In the genomic region with DNA sequence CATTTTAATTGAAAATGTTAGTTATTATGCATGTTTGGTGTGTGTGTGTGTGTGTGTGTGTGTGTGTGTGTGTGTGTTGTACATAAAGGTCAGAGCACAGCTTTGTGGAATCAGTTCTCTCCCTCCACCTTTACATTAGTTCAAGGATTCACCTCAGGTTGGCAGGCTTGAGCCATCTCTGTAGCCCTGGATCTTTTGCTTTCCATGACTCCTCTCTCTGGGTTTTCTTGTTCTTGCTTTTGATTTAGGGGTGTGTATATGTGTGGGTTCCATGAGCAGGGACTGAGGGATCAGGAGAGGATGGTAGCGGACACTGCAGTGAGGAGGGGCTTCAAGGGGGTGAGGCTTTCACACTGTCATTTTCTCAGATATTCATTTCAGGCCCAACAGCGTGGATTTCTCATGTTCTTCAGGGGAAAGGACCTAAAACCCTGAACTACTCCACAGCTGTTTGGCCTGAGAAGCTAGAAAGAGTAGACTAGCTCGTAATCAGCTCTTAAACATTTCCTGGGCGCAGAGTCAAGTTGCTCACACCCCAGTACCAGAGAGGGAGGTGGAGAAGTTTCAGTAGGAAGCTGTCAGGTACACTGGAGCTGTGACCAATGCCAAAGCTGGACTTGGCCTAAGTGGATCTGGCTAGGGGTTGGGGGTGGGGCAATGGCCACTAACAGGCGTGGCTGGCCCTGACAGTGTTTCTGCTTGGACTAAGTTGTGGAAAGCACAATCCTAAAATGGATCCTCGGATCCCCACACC, we compare ENCODE assay signal across 12 mouse cellular contexts. TPM values are rescaled to one million over a fixed set of nuclear protein-coding genes. Genes with fewer than 3 reads are reported as not detected.
DNase-seq lines count a peak whose midpoint lies in the region; ATAC-seq and TF ChIP-seq lines count a peak whose summit lies in the region.
"Had no signal": no experiment of that assay in that cellular context is flagged by ENCODE, and none has a peak within 500 bp of the region (broad histone marks: within the 10 kb centered on the region; RNA-seq: fewer than 3 reads in every experiment).

No protein-coding gene starts in this region.

- H3K79me2 ChIP-seq in CH12.LX (replicated peaks; ENCODE audit: control insufficient read depth, extremely low read depth, insufficient read depth, poor library complexity, severe bottlenecking), result no peaks in the 10 kb centered on the region

- dilution Hi-C loops in CH12.LX (cut with MboI; ENCODE audit: extremely low pct_ligation_motif_present, extremely low pct_unique_long_range_greater_than_20kb, low sequenced_read_pairs), result no loop called here

- no peak for TF ChIP-seq EP300 in CH12.LX (IDR thresholded peaks at IDR 0.05; ENCODE audit: low read length)

- in situ Hi-C loops in CH12.LX (cut with MboI; ENCODE audit: low pct_ligation_motif_present, low pct_unique_long_range_greater_than_20kb, low sequenced_read_pairs), result no loop called here

- H3K27me3 ChIP-seq in intestine, postnatal 0 days (replicated peaks; ENCODE audit: control insufficient read depth, insufficient read depth, low read length), result peaks cover 3% of the 10 kb centered on the region; the same call in 1 of the 2 replicates
- 0 out of 2 replicates have a peak, but pooled peaks cover 2% of the 10 kb centered on the region for H3K27me3 ChIP-seq in intestine, embryonic 15.5 days (replicated peaks)
- H3K27me3 ChIP-seq in CH12.LX (replicated peaks), result peaks cover 55% of the 10 kb centered on the region
- peaks cover 14% of the 10 kb centered on the region; the same call in 1 of the 2 replicates for H3K27me3 ChIP-seq in forebrain, embryonic 12.5 days
- H3K27me3 ChIP-seq in midbrain, embryonic 13.5 days, result no peaks in the 10 kb centered on the region; the same call in 1 of the 2 replicates

- H3K36me3 ChIP-seq in intestine, postnatal 0 days (ENCODE audit: control insufficient read depth, insufficient read depth), result no peaks in the 10 kb centered on the region
- no peaks in the 10 kb centered on the region for H3K36me3 ChIP-seq in intestine, embryonic 15.5 days
- no peaks in the 10 kb centered on the region for H3K36me3 ChIP-seq in CH12.LX (replicated peaks in 1 of 2; ENCODE audit: control insufficient read depth in 1 of 2, insufficient read depth in 1 of 2, low read length in 1 of 2)
- H3K36me3 ChIP-seq in forebrain, embryonic 12.5 days (replicated peaks), result no peaks in the 10 kb centered on the region
- H3K36me3 ChIP-seq in midbrain, embryonic 13.5 days, result no peaks in the 10 kb centered on the region

- WGBS in intestine, postnatal 0 days, result 65% methylated on average over 6 of the region's 6 CpGs
- 74% methylated on average over 6 of the region's 6 CpGs for WGBS in intestine, embryonic 15.5 days
- 83% methylated on average over 6 of the region's 6 CpGs for WGBS in forebrain, embryonic 12.5 days
- 80% methylated on average over 6 of the region's 6 CpGs for WGBS in midbrain, embryonic 13.5 days

- H3K9me3 ChIP-seq in intestine, postnatal 0 days (ENCODE audit: control insufficient read depth), result no peaks in the 10 kb centered on the region
- no peaks in the 10 kb centered on the region for H3K9me3 ChIP-seq in intestine, embryonic 15.5 days
- H3K9me3 ChIP-seq in CH12.LX (replicated peaks; ENCODE audit: low read length), result no peaks in the 10 kb centered on the region
- no peaks in the 10 kb centered on the region for H3K9me3 ChIP-seq in forebrain, embryonic 12.5 days
- no peaks in the 10 kb centered on the region for H3K9me3 ChIP-seq in midbrain, embryonic 13.5 days

- H3K9ac ChIP-seq in intestine, postnatal 0 days (ENCODE audit: low read depth, low read length), result no peak overlapping the region
- no peak overlapping the region for H3K9ac ChIP-seq in intestine, embryonic 15.5 days
- H3K9ac ChIP-seq in CH12.LX (ENCODE audit: insufficient read depth, low read depth), result no peak overlapping the region
- H3K9ac ChIP-seq in forebrain, embryonic 12.5 days, result no peak overlapping the region
- no peak overlapping the region for H3K9ac ChIP-seq in midbrain, embryonic 13.5 days (replicated peaks)

- no peak for TF ChIP-seq POLR2A in CH12.LX (IDR thresholded peaks at IDR 0.05; ENCODE audit: low read depth, low read length)

- peak; percentile 50 for TF ChIP-seq CTCF in intestine, postnatal 0 days (IDR thresholded peaks at IDR 0.05; ENCODE audit: low read depth)
- TF ChIP-seq CTCF in CH12.LX (conservative IDR thresholded peaks at IDR 0.05 in 1 of 2, IDR thresholded peaks at IDR 0.05 in 1 of 2; ENCODE audit: low read depth in 2 of 2, low read length in 2 of 2), result no peak

- TF ChIP-seq RAD21 in CH12.LX (IDR thresholded peaks at IDR 0.05; ENCODE audit: low read depth, low read length), result peak; percentile 12; the same call in 1 of the 2 replicates

- H3K4me3 ChIP-seq in intestine, postnatal 0 days (ENCODE audit: low read depth, low read length), result no peak overlapping the region
- H3K4me3 ChIP-seq in intestine, embryonic 15.5 days (replicated peaks), result no peak overlapping the region
- H3K4me3 ChIP-seq in CH12.LX (replicated peaks in 1 of 3; ENCODE audit: low read depth in 2 of 3, low read length in 2 of 3, poor library complexity in 1 of 3), result no peak overlapping the region
- H3K4me3 ChIP-seq in forebrain, embryonic 12.5 days (replicated peaks), result no peak overlapping the region
- H3K4me3 ChIP-seq in midbrain, embryonic 13.5 days (replicated peaks), result no peak overlapping the region

- H3K4me2 ChIP-seq in intestine, postnatal 0 days (replicated peaks; ENCODE audit: low read depth), result no peak overlapping the region
- H3K4me2 ChIP-seq in intestine, embryonic 15.5 days (replicated peaks), result no peak overlapping the region
- no peak overlapping the region for H3K4me2 ChIP-seq in CH12.LX (ENCODE audit: insufficient read depth, low read depth, poor library complexity, severe bottlenecking)
- no peak overlapping the region for H3K4me2 ChIP-seq in forebrain, embryonic 12.5 days
- no peak overlapping the region for H3K4me2 ChIP-seq in midbrain, embryonic 13.5 days (replicated peaks)

- intact Hi-C loops in heart, postnatal 25 days (cut with DNase I), result no loop called here

- ATAC-seq in intestine, postnatal 0 days, result no peak
- no peak for ATAC-seq in intestine, embryonic 15.5 days
- peak; percentile 57 for ATAC-seq in forebrain, embryonic 12.5 days (ENCODE audit: low FRiP score)
- ATAC-seq in midbrain, embryonic 13.5 days, result peak; percentile 22; the same call in 1 of the 2 replicates

- H3K4me1 ChIP-seq in intestine, postnatal 0 days (replicated peaks; ENCODE audit: control insufficient read depth, insufficient read depth, low read length), result no peaks in the 10 kb centered on the region
- H3K4me1 ChIP-seq in intestine, embryonic 15.5 days (replicated peaks), result 0 out of 2 replicates have a peak, but pooled peaks cover 5% of the 10 kb centered on the region
- no peaks in the 10 kb centered on the region; a peak in 1 of 4 replicates for H3K4me1 ChIP-seq in CH12.LX (ENCODE audit: control insufficient read depth in 1 of 2, insufficient read depth in 2 of 2)
- peaks cover 66% of the 10 kb centered on the region for H3K4me1 ChIP-seq in forebrain, embryonic 12.5 days
- H3K4me1 ChIP-seq in midbrain, embryonic 13.5 days (replicated peaks), result peaks cover 70% of the 10 kb centered on the region

- H3K27ac ChIP-seq in intestine, postnatal 0 days (ENCODE audit: low read depth, low read length), result no peak overlapping the region
- H3K27ac ChIP-seq in intestine, embryonic 15.5 days, result no peak overlapping the region
- H3K27ac ChIP-seq in CH12.LX (ENCODE audit: insufficient read depth, low read depth), result no peak overlapping the region
- H3K27ac ChIP-seq in forebrain, embryonic 12.5 days, result peak overlapping the region; percentile 93
- peak overlapping the region; percentile 89 for H3K27ac ChIP-seq in midbrain, embryonic 13.5 days

- no peak for DNase-seq in CH12.LX (ENCODE audit: extremely low read depth)
- DNase-seq in heart, postnatal 25 days (ENCODE audit: low spot score), result no peak
- DNase-seq in retina, embryonic 14.5 days (ENCODE audit: low spot score), result no peak
- no peak for DNase-seq in thymus, postnatal 25 days
- DNase-seq: heart, adult 11 months; liver had no signal

TF ChIP-seq in CH12.LX, 34 proteins besides CTCF, POLR2A, EP300 and RAD21 (continues in another document):
- TF ChIP-seq POLR2AphosphoS2 (IDR thresholded peaks at IDR 0.05; ENCODE audit: low read depth, low read length) (no peak), PAX5 (IDR thresholded peaks at IDR 0.05; ENCODE audit: low read length) (no peak), USF1 (IDR thresholded peaks at IDR 0.05; ENCODE audit: low read depth, low read length) (no peak), NELFE (IDR thresholded peaks at IDR 0.05; ENCODE audit: low read depth, low read length) (no peak)

RNA-seq across cellular contexts. Expression of a gene that starts 2.6 kb away (rescaled TPM):
- 0.48 and 0.71 TPM in 2 replicates for polyA plus RNA-seq in intestine, postnatal 0 days (2015; fragmentation: Nextera tagmentation; extraction: Ambion mirVana)
- polyA plus RNA-seq in intestine, embryonic 15.5 days (2015; fragmentation: Nextera tagmentation; extraction: Ambion mirVana), result 4.5 and 4.6 TPM in 2 replicates
- total RNA-seq in CH12.LX (2012; rRNA removed) (0.08 TPM in 1 of 2 replicates, not detected in the other), CH12.LX (2014; rRNA removed) (0.08 TPM in 1 of 2 replicates, not detected in the other)
- polyA plus RNA-seq in CH12.LX (2012; ENCODE audit: insufficient read length, low read depth), result 0.08 and 0.09 TPM in 2 replicates
- 10.7 and 11.6 TPM in 2 replicates for polyA plus RNA-seq in forebrain, embryonic 12.5 days (2016; fragmentation: Nextera tagmentation; extraction: Ambion mirVana)
- polyA plus RNA-seq in midbrain, embryonic 13.5 days (2015; fragmentation: Nextera tagmentation; extraction: Ambion mirVana), result 8.1 and 9.9 TPM in 2 replicates
- 1 to 10 TPM in 1 of 2 experiments, under 1 TPM in 1; 0.23 to 1.0 TPM for total RNA-seq in heart, postnatal 25 days (2021)
- total RNA-seq: common myeloid progenitor, adult 5-6 weeks; megakaryocyte progenitor cell, adult 5-6 weeks had no signal

RNA-seq across cellular contexts. Expression of a gene that starts 52.5 kb away (rescaled TPM):
- polyA plus RNA-seq in intestine, postnatal 0 days (2015; fragmentation: Nextera tagmentation; extraction: Ambion mirVana), result 0.14 and 0.16 TPM in 2 replicates
- 0.09 TPM in 1 of 2 replicates, not detected in the other for polyA plus RNA-seq in intestine, embryonic 15.5 days (2015; fragmentation: Nextera tagmentation; extraction: Ambion mirVana)
- not detected in 2 replicates for total RNA-seq in CH12.LX (2012; rRNA removed)
- 0.21 TPM in 1 of 2 replicates, not detected in the other for total RNA-seq in CH12.LX (2014; rRNA removed)
- 0.27 and 1.0 TPM in 2 replicates for polyA plus RNA-seq in CH12.LX (2012; ENCODE audit: insufficient read length, low read depth)
- polyA plus RNA-seq in forebrain, embryonic 12.5 days (2016; fragmentation: Nextera tagmentation; extraction: Ambion mirVana), result 1.5 and 2.4 TPM in 2 replicates
- 0.73 and 0.80 TPM in 2 replicates for polyA plus RNA-seq in midbrain, embryonic 13.5 days (2015; fragmentation: Nextera tagmentation; extraction: Ambion mirVana)
- total RNA-seq in heart, postnatal 25 days (2021), result not detected
- total RNA-seq: common myeloid progenitor, adult 5-6 weeks; megakaryocyte progenitor cell, adult 5-6 weeks had no signal

RNA-seq across cellular contexts. Expression of a gene that starts 59.9 kb away (rescaled TPM):
- polyA plus RNA-seq in intestine, postnatal 0 days (2015; fragmentation: Nextera tagmentation; extraction: Ambion mirVana), result 4.4 and 7.8 TPM in 2 replicates
- 9.3 and 22.1 TPM in 2 replicates for polyA plus RNA-seq in intestine, embryonic 15.5 days (2015; fragmentation: Nextera tagmentation; extraction: Ambion mirVana)
- 2.6 and 4.6 TPM in 2 replicates for total RNA-seq in CH12.LX (2012; rRNA removed)
- 8.3 and 9.0 TPM in 2 replicates for total RNA-seq in CH12.LX (2014; rRNA removed)
- 12.1 and 12.8 TPM in 2 replicates for polyA plus RNA-seq in CH12.LX (2012; ENCODE audit: insufficient read length, low read depth)
- 0.19 and 0.45 TPM in 2 replicates for polyA plus RNA-seq in forebrain, embryonic 12.5 days (2016; fragmentation: Nextera tagmentation; extraction: Ambion mirVana)
- 0.30 and 0.38 TPM in 2 replicates for polyA plus RNA-seq in midbrain, embryonic 13.5 days (2015; fragmentation: Nextera tagmentation; extraction: Ambion mirVana)
- not detected for total RNA-seq in heart, postnatal 25 days (2021)
- total RNA-seq: common myeloid progenitor, adult 5-6 weeks had no signal

Comparison
In these comparisons a context has a peak if more than half of its experiments do, and no peak if none do; other contexts are left out.
1. ATAC-seq: peak in forebrain, embryonic 12.5 days (single experiment) and midbrain, embryonic 13.5 days (single experiment); none in intestine, postnatal 0 days (single experiment) and intestine, embryonic 15.5 days (single experiment).
2. H3K27ac ChIP-seq: peak in forebrain, embryonic 12.5 days (single experiment) and midbrain, embryonic 13.5 days (single experiment); none in intestine, postnatal 0 days (single experiment), intestine, embryonic 15.5 days (single experiment) and CH12.LX (single experiment).